Mouse (Mus musculus) liver, postnatal 0 days (tissue): Measurements from ENCODE around the gene Nat9.

Experiments used
- CTCF ChIP-seq: sonication (generic); IDR thresholded peaks from 2 replicates; pipeline ENCODE4 v1.5.1; 2016; ENCODE audit warnings: antibody characterized with exemption, low read depth
- EP300 ChIP-seq: IDR thresholded peaks from 2 replicates; pipeline ENCODE4 v1.6.1; 2016; ENCODE audit warnings: antibody characterized with exemption, low read depth, mild to moderate bottlenecking

DNA sequence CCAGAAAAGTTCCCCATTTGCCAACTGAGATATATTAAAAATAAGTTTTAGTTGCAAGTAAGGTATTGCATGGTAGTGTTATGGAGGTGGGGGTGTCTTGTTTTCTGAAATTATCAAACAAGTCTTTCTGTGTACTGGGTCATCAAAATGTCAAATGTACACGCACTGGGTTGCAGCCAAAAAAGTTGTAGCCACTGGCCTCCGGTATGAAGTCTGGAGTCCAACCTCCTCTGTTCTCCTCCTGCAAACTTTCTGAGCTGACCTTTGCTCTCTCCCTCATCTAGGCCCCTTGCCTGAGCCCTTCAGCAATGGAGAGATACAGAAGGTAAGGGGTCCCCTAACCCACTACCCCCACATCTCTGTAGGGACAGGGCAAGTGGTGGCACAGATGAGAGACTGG lies 8.9 kb downstream of the Nat9 start:
- TF ChIP-seq EP300 (no peak), CTCF (no peak)
